Mouse (Mus musculus) MN1 (cell line): ENCODE measurements around the gene Prl2c5.
"Not testable (repeated sequence)": the region's sequence is repeated elsewhere in the genome, so short reads cannot be mapped to it uniquely, and the experiment has no call there.

Experiments
- DNase-seq: peaks from one replicate; pipeline ENCODE4 v3.0.0-alpha.2; 2016; ENCODE audit warnings: low spot score

Prl2c5 gene

GRCm38 (mm10) chr13:13182415-13182814, at the start of gene Prl2c5:
TSS of gene Prl2c5 (plus strand) at chr13:13182715.
- not testable (repeated sequence) for DNase-seq

- DNase-seq, result not testable (repeated sequence)
Observed at GRCm38 (mm10) chr13:13162777-13163485, 19.6 kb upstream of the Prl2c5 start.

GRCm38 (mm10) chr13:13168631-13169030, 13.9 kb upstream of the Prl2c5 start:
- not testable (repeated sequence) for DNase-seq

GRCm38 (mm10) chr13:13173616-13174136, 8.8 kb upstream of the Prl2c5 start:
- not testable (repeated sequence) for DNase-seq

DNA sequence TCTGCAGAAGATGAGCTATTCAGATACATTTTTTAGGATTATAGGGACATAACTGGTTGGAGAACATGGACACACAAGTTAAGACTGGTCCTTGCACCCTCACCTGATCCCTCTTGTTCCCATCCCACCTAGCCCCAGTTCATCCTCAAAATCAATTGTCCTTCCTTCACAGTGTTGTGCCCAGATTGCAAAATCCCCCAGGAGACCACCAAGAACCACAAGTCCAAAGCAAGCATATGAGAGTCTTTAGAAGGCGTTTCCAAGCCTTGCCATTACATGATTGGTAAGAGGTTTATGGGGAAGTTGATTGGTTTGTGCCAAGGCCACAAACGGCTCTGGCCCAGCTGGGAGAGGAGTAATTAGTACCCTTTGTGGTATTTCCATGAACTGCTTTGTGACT, 6.8 kb upstream of the Prl2c5 start:
- not testable (repeated sequence) for DNase-seq

GRCm38 (mm10) chr13:13211168-13211567, 28.7 kb downstream of the Prl2c5 start:
- not testable (repeated sequence) for DNase-seq

- DNase-seq, result not testable (repeated sequence)
Observed at GRCm38 (mm10) chr13:13216363-13216762, 33.8 kb downstream of the Prl2c5 start.

- DNase-seq, result not testable (repeated sequence)
Observed at GRCm38 (mm10) chr13:13220231-13220630, 37.7 kb downstream of the Prl2c5 start.

GRCm38 (mm10) chr13:13237456-13237855, 54.9 kb downstream of the Prl2c5 start:
- not testable (repeated sequence) for DNase-seq
